Mouse (Mus musculus) lung, embryonic 16.5 days (tissue): ENCODE data around the gene Atp6v1f. TPM values are rescaled to one million over a fixed set of nuclear protein-coding genes. Genes with fewer than 3 reads are reported as not detected.

Experiments
- ATAC-seq: fragments of 200-750 bp; cut with Nextera tagmentation; 2 replicates; pipeline ENCODE4 v1.8.0; 2017; ENCODE audit warnings: low read depth, mild to moderate bottlenecking, moderate library complexity
- H3K27ac ChIP-seq: fragments of 300-500 bp; sonication (generic); 2 replicates; pipeline ENCODE4 v1.5.1; 2014; ENCODE audit warnings: mild to moderate bottlenecking, control low read depth, low read length
- H3K27me3 ChIP-seq: fragments of 300-500 bp; sonication (generic); 2 replicates; pipeline ENCODE4 v1.6.1; 2014; ENCODE audit warnings: low read depth, low read length, mixed read lengths; ENCODE audit not compliant: control insufficient read depth, insufficient read depth
- H3K36me3 ChIP-seq: fragments of 300-500 bp; sonication (generic); 2 replicates; pipeline ENCODE4 v1.6.1; 2014; ENCODE audit warnings: low read length; ENCODE audit not compliant: control insufficient read depth, insufficient read depth
- H3K4me1 ChIP-seq: fragments of 300-500 bp; sonication (generic); replicated peaks from 2 replicates; pipeline ENCODE4 v1.6.1; 2014; ENCODE audit warnings: low read length, mixed read lengths; ENCODE audit not compliant: control insufficient read depth, insufficient read depth
- H3K4me2 ChIP-seq: fragments of 300-500 bp; sonication (generic); 2 replicates; pipeline ENCODE4 v1.6.1; 2014; ENCODE audit warnings: low read depth, low read length, control low read depth
- H3K4me3 ChIP-seq: fragments of 300-500 bp; sonication (generic); 2 replicates; pipeline ENCODE4 v1.5.1; 2014; ENCODE audit warnings: mild to moderate bottlenecking, low read length, control low read depth
- H3K9ac ChIP-seq: fragments of 300-500 bp; sonication (generic); 2 replicates; pipeline ENCODE4 v1.6.1; 2014; ENCODE audit warnings: low read length, control low read depth
- H3K9me3 ChIP-seq: fragments of 300-500 bp; sonication (generic); 2 replicates; pipeline ENCODE4 v1.6.1; 2016; ENCODE audit warnings: low read length; ENCODE audit not compliant: control insufficient read depth
- WGBS: fragments of 180-500 bp; shearing (Covaris S2); extraction: QIAGEN DNeasy Blood & Tissue Kit; methylation state at CpG from one replicate; pipeline ENCODE4 v1.1.7; 2014; 5-methylcytosine and 5-hydroxymethylcytosine counted together
- polyA plus RNA-seq: library from polyadenylated mRNA; unstranded; fragments of >200 nt; fragmentation: Nextera tagmentation; extraction: Ambion mirVana; gene quantifications from 2 replicates; pipeline ENCODE4 v1.2.1, GENCODE M21; 2015

The Atp6v1f gene
- polyA plus RNA-seq, 1 experiment from 2014 or later, result 208 TPM

GRCm38 (mm10) chr6:29482691-29483090, 15.2 kb downstream of the Atp6v1f start:
- Histone ChIP-seq H3K27me3 (no peaks in the 10 kb centered on the region), H3K9ac (no peak overlapping the region), H3K4me3 (no peak overlapping the region), H3K4me2 (no peak overlapping the region), H3K4me1 (peaks cover 3% of the 10 kb centered on the region; the same call in 1 of the 2 replicates), H3K27ac (no peak overlapping the region), H3K36me3 (no peaks in the 10 kb centered on the region), H3K9me3 (no peaks in the 10 kb centered on the region)
- ATAC-seq, result no peak
- WGBS, result 91% methylated on average over 13 of the region's 13 CpGs

GRCm38 (mm10) chr6:29484716-29485559, 17.4 kb downstream of the Atp6v1f start:
- H3K9ac ChIP-seq, result peak overlapping the region; percentile 52
- H3K4me2 ChIP-seq, result peak overlapping the region; percentile 88
- H3K36me3 ChIP-seq, result no peaks in the 10 kb centered on the region
- H3K9me3 ChIP-seq, result no peaks in the 10 kb centered on the region
- peak; percentile 65 for ATAC-seq
- H3K4me3 ChIP-seq, result peak overlapping the region; percentile 52
- no peaks in the 10 kb centered on the region for H3K27me3 ChIP-seq
- no peak overlapping the region for H3K27ac ChIP-seq
- H3K4me1 ChIP-seq, result peaks cover 3% of the 10 kb centered on the region; the same call in 1 of the 2 replicates
- WGBS, result 5% methylated on average over 26 of the region's 26 CpGs

DNA sequence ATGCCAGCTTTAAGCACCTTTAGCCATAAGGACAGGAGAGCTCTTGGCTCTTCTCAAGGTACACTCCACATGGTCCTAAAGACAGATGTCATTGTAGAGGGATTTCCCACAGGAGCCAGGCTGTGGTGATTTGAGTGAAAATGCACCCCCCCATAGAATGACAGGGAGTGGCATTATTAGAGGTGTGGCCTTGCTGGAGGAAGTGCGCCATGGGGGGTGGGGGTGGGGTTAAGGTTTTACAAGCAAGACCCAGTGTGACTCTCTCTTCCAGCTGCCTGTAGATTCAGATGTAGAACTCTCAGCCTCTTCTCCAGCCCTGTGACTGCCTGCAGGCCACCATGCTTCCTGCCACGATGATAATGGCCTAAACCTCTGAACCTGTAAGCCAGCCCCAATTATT, 18.4 kb downstream of the Atp6v1f start:
- Histone ChIP-seq H3K27me3 (no peaks in the 10 kb centered on the region), H3K9ac (no peak overlapping the region), H3K4me3 (no peak overlapping the region), H3K27ac (no peak overlapping the region), H3K4me1 (peaks cover 3% of the 10 kb centered on the region; the same call in 1 of the 2 replicates), H3K4me2 (no peak overlapping the region), H3K36me3 (no peaks in the 10 kb centered on the region), H3K9me3 (no peaks in the 10 kb centered on the region)
- ATAC-seq, result no peak
- 50% methylated on average over 2 of the region's 2 CpGs for whole genome bisulfite sequencing

- Histone ChIP-seq H3K9me3 (no peaks in the 10 kb centered on the region), H3K4me3 (no peak overlapping the region), H3K4me2 (no peak overlapping the region), H3K9ac (no peak overlapping the region), H3K36me3 (no peaks in the 10 kb centered on the region), H3K27me3 (peaks cover 9% of the 10 kb centered on the region; the same call in 1 of the 2 replicates), H3K4me1 (no peaks in the 10 kb centered on the region), H3K27ac (no peak overlapping the region)
- 78% methylated on average over 4 of the region's 4 CpGs for WGBS
- ATAC-seq, result no peak
Observed at GRCm38 (mm10) chr6:29494101-29494500, 26.6 kb downstream of the Atp6v1f start.

DNA sequence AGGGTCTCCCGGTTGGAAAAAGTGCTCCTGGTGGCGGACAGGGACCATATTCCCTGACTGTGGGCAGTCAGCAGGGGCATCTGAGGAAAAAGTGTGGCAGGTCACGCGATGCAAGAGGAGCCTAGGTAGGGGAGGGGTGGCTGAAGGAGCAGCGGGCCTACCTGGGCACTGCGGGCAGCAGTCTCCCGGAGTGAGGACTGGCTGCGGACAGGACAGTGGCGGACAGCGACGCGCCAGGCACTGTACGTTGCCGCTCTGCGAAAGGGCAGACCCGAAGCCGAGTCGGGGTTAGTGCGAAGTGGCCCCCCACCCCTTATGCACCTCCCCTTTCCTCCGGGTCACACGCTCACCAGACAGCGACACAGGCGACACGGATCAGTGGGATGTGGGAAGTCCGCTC, 28.8 kb downstream of the Atp6v1f start:
- peaks cover 9% of the 10 kb centered on the region; the same call in 1 of the 2 replicates for H3K27me3 ChIP-seq
- H3K4me1 ChIP-seq, result no peaks in the 10 kb centered on the region
- H3K4me3 ChIP-seq, result no peak overlapping the region
- no peak for ATAC-seq
- no peaks in the 10 kb centered on the region for H3K36me3 ChIP-seq
- no peak overlapping the region for H3K4me2 ChIP-seq
- no peak overlapping the region for H3K27ac ChIP-seq
- H3K9ac ChIP-seq, result no peak overlapping the region
- no peaks in the 10 kb centered on the region for H3K9me3 ChIP-seq
- 34% methylated on average over 23 of the region's 25 CpGs for WGBS

- no peak overlapping the region for H3K27ac ChIP-seq
- H3K9ac ChIP-seq, result no peak overlapping the region
- no peaks in the 10 kb centered on the region for H3K9me3 ChIP-seq
- no peak overlapping the region for H3K4me2 ChIP-seq
- 21% methylated on average over 2 of the region's 2 CpGs for WGBS
- H3K4me1 ChIP-seq, result no peaks in the 10 kb centered on the region
- peaks cover 9% of the 10 kb centered on the region; the same call in 1 of the 2 replicates for H3K27me3 ChIP-seq
- ATAC-seq, result 0 out of 2 replicates have a peak, but pooled peaks have one; percentile 23
- no peaks in the 10 kb centered on the region for H3K36me3 ChIP-seq
- H3K4me3 ChIP-seq, result no peak overlapping the region
Observed at GRCm38 (mm10) chr6:29497791-29498190, 30.3 kb downstream of the Atp6v1f start.

- H3K4me2 ChIP-seq, result no peak overlapping the region
Observed at GRCm38 (mm10) chr6:29500177-29500576, 32.7 kb downstream of the Atp6v1f start.

GRCm38 (mm10) chr6:29500810-29501209, 33.3 kb downstream of the Atp6v1f start:
- no peak overlapping the region for H3K4me3 ChIP-seq
- no peak overlapping the region for H3K9ac ChIP-seq
- no peak overlapping the region for H3K4me2 ChIP-seq
- no peaks in the 10 kb centered on the region for H3K36me3 ChIP-seq
- no peak overlapping the region for H3K27ac ChIP-seq
- no peaks in the 10 kb centered on the region for H3K4me1 ChIP-seq
- peaks cover 7% of the 10 kb centered on the region; the same call in 1 of the 2 replicates for H3K27me3 ChIP-seq
- H3K9me3 ChIP-seq, result no peaks in the 10 kb centered on the region
- 86% methylated on average over 6 of the region's 6 CpGs for WGBS
- ATAC-seq, result no peak

More at GRCm38 (mm10) chr6:29500177-29500576, 32.7 kb downstream of the Atp6v1f start:
- Histone ChIP-seq H3K4me1 (no peaks in the 10 kb centered on the region), H3K27me3 (peaks cover 9% of the 10 kb centered on the region; the same call in 1 of the 2 replicates), H3K4me3 (no peak overlapping the region), H3K9me3 (no peaks in the 10 kb centered on the region), H3K36me3 (no peaks in the 10 kb centered on the region), H3K9ac (no peak overlapping the region), H3K27ac (no peak overlapping the region)
- WGBS, result 83% methylated on average over 7 of the region's 7 CpGs
- ATAC-seq, result no peak

DNA sequence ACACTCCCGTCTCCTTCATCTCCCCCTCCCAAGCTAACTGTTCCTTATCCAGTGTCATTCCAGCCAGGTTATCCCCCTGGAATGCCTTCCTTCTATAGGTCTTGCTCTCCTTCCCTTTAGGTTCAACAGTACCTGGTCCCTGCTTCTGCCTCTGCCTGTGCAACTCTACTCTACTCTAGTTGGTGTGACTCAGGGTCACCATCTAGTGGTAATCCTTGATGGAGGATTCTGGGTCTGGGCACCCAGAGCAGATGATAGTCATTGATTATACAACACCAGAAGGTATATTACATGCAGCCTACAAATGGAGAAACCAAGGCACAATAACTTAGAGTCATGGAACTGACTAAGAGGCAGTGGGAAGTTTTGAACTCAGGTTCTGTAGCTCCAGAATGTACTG, 34.1 kb downstream of the Atp6v1f start:
- no peak for ATAC-seq
- Histone ChIP-seq H3K4me2 (no peak overlapping the region), H3K27ac (no peak overlapping the region), H3K9me3 (no peaks in the 10 kb centered on the region), H3K9ac (no peak overlapping the region), H3K4me3 (no peak overlapping the region), H3K27me3 (peaks cover 3% of the 10 kb centered on the region; the same call in 1 of the 2 replicates), H3K36me3 (no peaks in the 10 kb centered on the region), H3K4me1 (peaks cover 4% of the 10 kb centered on the region; the same call in 1 of the 2 replicates)
- WGBS, result 91% methylated on average over 1 of the region's 1 CpGs
